Mouse (Mus musculus): ENCODE data around the gene Pcna. TPM values are rescaled to one million over a fixed set of nuclear protein-coding genes. Genes with fewer than 3 reads are reported as not detected.
"Not testable (repeated sequence)": the region's sequence is repeated elsewhere in the genome, so short reads cannot be mapped to it uniquely, and the experiment has no call there.

The Pcna gene
- 197 and 209 TPM in 2 replicates for polyA plus RNA-seq (2015; fragmentation: Nextera tagmentation; extraction: Ambion mirVana)

- H3K4me2 ChIP-seq (replicated peaks), result peak within 1 kb of the TSS; percentile 70
- peaks cover 18% of the 10 kb centered on the region for H3K4me1 ChIP-seq
- peak within 1 kb of the TSS; percentile 68 for H3K4me3 ChIP-seq (replicated peaks)
- no peaks in the 10 kb centered on the region for H3K27me3 ChIP-seq
- peaks cover 23% of the 10 kb centered on the region for H3K36me3 ChIP-seq
- H3K9ac ChIP-seq, result peak within 1 kb of the TSS; percentile 48
- peak within 1 kb of the TSS; percentile 93 for H3K27ac ChIP-seq (replicated peaks)
- under 1% methylated on average over 79 of the region's 79 CpGs for WGBS
- no peaks in the 10 kb centered on the region for H3K9me3 ChIP-seq (replicated peaks)
- ATAC-seq (ENCODE audit: insufficient number of reproducible peaks, low FRiP score, low TSS enrichment, low read depth), result peak; percentile 100
Measured at GRCm38 (mm10) chr2:132252542-132253528, at the start of gene Pcna. Gene Pcna (minus strand): TSS chr2:132253314.

- Histone ChIP-seq H3K36me3 (peaks cover 69% of the 10 kb centered on the region), H3K9ac (no peak overlapping the region), H3K9me3 (replicated peaks) (no peaks in the 10 kb centered on the region), H3K27me3 (no peaks in the 10 kb centered on the region), H3K4me1 (no peaks in the 10 kb centered on the region), H3K4me3 (replicated peaks) (no peak overlapping the region), H3K27ac (replicated peaks) (no peak overlapping the region), H3K4me2 (replicated peaks) (no peak overlapping the region)
- ATAC-seq (ENCODE audit: insufficient number of reproducible peaks, low FRiP score, low TSS enrichment, low read depth), result no peak
- whole genome bisulfite sequencing, result 93% methylated on average over 4 of the region's 4 CpGs
Measured at GRCm38 (mm10) chr2:132301436-132301835, 48.3 kb upstream of the Pcna start.

GRCm38 (mm10) chr2:132298250-132298649 is 45.1 kb upstream of the Pcna start:
- Histone ChIP-seq H3K36me3 (peaks cover 77% of the 10 kb centered on the region), H3K9me3 (replicated peaks) (no peaks in the 10 kb centered on the region), H3K4me2 (replicated peaks) (no peak overlapping the region), H3K4me3 (replicated peaks) (no peak overlapping the region), H3K27me3 (no peaks in the 10 kb centered on the region), H3K9ac (no peak overlapping the region), H3K4me1 (no peaks in the 10 kb centered on the region), H3K27ac (replicated peaks) (no peak overlapping the region)
- ATAC-seq (ENCODE audit: insufficient number of reproducible peaks, low FRiP score, low TSS enrichment, low read depth), result no peak
- WGBS, result 83% methylated on average over 4 of the region's 4 CpGs

GRCm38 (mm10) chr2:132293694-132294450 is 40.8 kb upstream of the Pcna start:
- Histone ChIP-seq H3K27me3 (no peaks in the 10 kb centered on the region), H3K4me2 (replicated peaks) (no peak overlapping the region), H3K36me3 (peaks cover 43% of the 10 kb centered on the region), H3K9ac (no peak overlapping the region), H3K4me1 (no peaks in the 10 kb centered on the region; the same call in 1 of the 2 replicates), H3K9me3 (replicated peaks) (no peaks in the 10 kb centered on the region), H3K4me3 (replicated peaks) (no peak overlapping the region), H3K27ac (replicated peaks) (no peak overlapping the region)
- ATAC-seq (ENCODE audit: insufficient number of reproducible peaks, low FRiP score, low TSS enrichment, low read depth), result no peak
- 87% methylated on average over 10 of the region's 10 CpGs for WGBS

GRCm38 (mm10) chr2:132292083-132292482 is 39.0 kb upstream of the Pcna start:
- Histone ChIP-seq H3K27me3 (no peaks in the 10 kb centered on the region), H3K4me3 (replicated peaks) (no peak overlapping the region), H3K9ac (no peak overlapping the region), H3K9me3 (replicated peaks) (no peaks in the 10 kb centered on the region), H3K36me3 (peaks cover 29% of the 10 kb centered on the region), H3K27ac (replicated peaks) (no peak overlapping the region), H3K4me2 (replicated peaks) (no peak overlapping the region), H3K4me1 (no peaks in the 10 kb centered on the region; the same call in 1 of the 2 replicates)
- 55% methylated on average over 4 of the region's 4 CpGs for WGBS
- no peak for ATAC-seq (ENCODE audit: insufficient number of reproducible peaks, low FRiP score, low TSS enrichment, low read depth)

- H3K27me3 ChIP-seq, result no peaks in the 10 kb centered on the region
- no peaks in the 10 kb centered on the region for H3K9me3 ChIP-seq (replicated peaks)
- no peak overlapping the region for H3K9ac ChIP-seq
- 62% methylated on average over 3 of the region's 3 CpGs for WGBS
- ATAC-seq (ENCODE audit: insufficient number of reproducible peaks, low FRiP score, low TSS enrichment, low read depth), result no peak
- H3K4me2 ChIP-seq (replicated peaks), result no peak overlapping the region
- no peaks in the 10 kb centered on the region; the same call in 1 of the 2 replicates for H3K4me1 ChIP-seq
- peaks cover 25% of the 10 kb centered on the region for H3K36me3 ChIP-seq
- 0 out of 2 replicates have a peak overlapping the region, but pooled peaks have one; percentile 28 for H3K27ac ChIP-seq (replicated peaks)
- no peak overlapping the region for H3K4me3 ChIP-seq (replicated peaks)
Measured at GRCm38 (mm10) chr2:132291265-132291664, 38.2 kb upstream of the Pcna start.

- H3K36me3 ChIP-seq, result peaks cover 21% of the 10 kb centered on the region
- no peak overlapping the region for H3K9ac ChIP-seq
- H3K4me2 ChIP-seq (replicated peaks), result no peak overlapping the region
- 0 out of 2 replicates have a peak overlapping the region, but pooled peaks have one; percentile 28 for H3K27ac ChIP-seq (replicated peaks)
- no peaks in the 10 kb centered on the region; the same call in 1 of the 2 replicates for H3K4me1 ChIP-seq
- 58% methylated on average over 6 of the region's 6 CpGs for WGBS
- no peaks in the 10 kb centered on the region for H3K9me3 ChIP-seq (replicated peaks)
- H3K27me3 ChIP-seq, result no peaks in the 10 kb centered on the region
- no peak for ATAC-seq (ENCODE audit: insufficient number of reproducible peaks, low FRiP score, low TSS enrichment, low read depth)
- no peak overlapping the region for H3K4me3 ChIP-seq (replicated peaks)
Measured at GRCm38 (mm10) chr2:132290808-132291207, 37.7 kb upstream of the Pcna start.

- H3K4me2 ChIP-seq (replicated peaks); H3K36me3 ChIP-seq; H3K9ac ChIP-seq; H3K9me3 ChIP-seq (replicated peaks); H3K27me3 ChIP-seq; ATAC-seq (ENCODE audit: insufficient number of reproducible peaks, low FRiP score, low TSS enrichment, low read depth); H3K4me1 ChIP-seq; H3K4me3 ChIP-seq (replicated peaks); H3K27ac ChIP-seq (replicated peaks): not testable (repeated sequence)
- WGBS, result 70% methylated on average over 5 of the region's 7 CpGs
Measured at GRCm38 (mm10) chr2:132289213-132289612, 36.1 kb upstream of the Pcna start.

- H3K4me2 ChIP-seq (replicated peaks), result no peak overlapping the region
- no peaks in the 10 kb centered on the region for H3K36me3 ChIP-seq
- H3K27ac ChIP-seq (replicated peaks), result no peak overlapping the region
- H3K27me3 ChIP-seq, result no peaks in the 10 kb centered on the region
- 81% methylated on average over 9 of the region's 9 CpGs for WGBS
- H3K9ac ChIP-seq, result no peak overlapping the region
- no peak for ATAC-seq (ENCODE audit: insufficient number of reproducible peaks, low FRiP score, low TSS enrichment, low read depth)
- H3K4me3 ChIP-seq (replicated peaks), result no peak overlapping the region
- H3K4me1 ChIP-seq, result peaks cover 27% of the 10 kb centered on the region
- no peaks in the 10 kb centered on the region for H3K9me3 ChIP-seq (replicated peaks)
Measured at GRCm38 (mm10) chr2:132286376-132287076, 33.4 kb upstream of the Pcna start.

GRCm38 (mm10) chr2:132285722-132286121 is 32.6 kb upstream of the Pcna start:
- not testable (repeated sequence) for H3K4me3 ChIP-seq (replicated peaks); H3K36me3 ChIP-seq; H3K9me3 ChIP-seq (replicated peaks); H3K4me2 ChIP-seq (replicated peaks); ATAC-seq (ENCODE audit: insufficient number of reproducible peaks, low FRiP score, low TSS enrichment, low read depth); H3K27ac ChIP-seq (replicated peaks); H3K27me3 ChIP-seq; H3K9ac ChIP-seq
- peaks cover 29% of the 10 kb centered on the region for H3K4me1 ChIP-seq
- 85% methylated on average over 5 of the region's 5 CpGs for WGBS
